Mouse (Mus musculus): ENCODE measurements at regions not wholly inside any gene's neighbourhood (a gene's known extent, or its start where the extent isn't known, plus 50 kb on each side); places are given as distances from the start of the nearest gene placed in this dataset.

DNA sequence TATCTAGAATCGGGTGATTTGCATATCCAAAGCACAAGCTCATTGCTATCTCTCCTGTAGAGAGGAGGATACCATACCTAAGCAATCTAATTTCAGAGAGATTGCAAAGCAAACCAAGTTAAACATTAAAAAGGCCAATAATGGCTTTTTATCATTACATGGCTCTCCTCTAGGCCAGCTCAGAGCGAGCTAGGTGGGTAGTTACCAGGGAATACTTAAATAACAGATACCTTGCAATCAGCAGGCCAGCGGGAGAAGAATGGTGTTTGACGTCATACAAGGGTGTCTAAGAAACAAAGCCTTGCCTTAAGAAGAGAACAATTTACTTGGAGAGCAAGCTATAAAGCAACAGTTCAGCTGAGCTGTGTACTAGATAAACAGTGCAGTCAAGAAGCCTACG is 207.4 kb upstream of the Kit start:
- no peak overlapping the region for H3K4me3 ChIP-seq (replicated peaks)
- no peaks in the 10 kb centered on the region for H3K4me1 ChIP-seq
- H3K27me3 ChIP-seq (replicated peaks) = peaks cover 2% of the 10 kb centered on the region
- peaks cover 11% of the 10 kb centered on the region for H3K9me3 ChIP-seq
- TF ChIP-seq FLI1 (IDR thresholded peaks at IDR 0.05; ENCODE audit: low read length) = no peak
- no peak for TF ChIP-seq GATA1 (IDR thresholded peaks at IDR 0.05; ENCODE audit: borderline replicate concordance, low read length)
- H3K36me3 ChIP-seq (replicated peaks; ENCODE audit: low read length) = no peaks in the 10 kb centered on the region

GRCm38 (mm10) chr5:75368691-75369090 is 206.0 kb upstream of the Kit start:
- Histone ChIP-seq H3K27me3 (replicated peaks) (no peaks in the 10 kb centered on the region), H3K4me3 (replicated peaks) (no peak overlapping the region), H3K4me1 (no peaks in the 10 kb centered on the region), H3K9me3 (peaks cover 14% of the 10 kb centered on the region), H3K36me3 (replicated peaks; ENCODE audit: low read length) (no peaks in the 10 kb centered on the region)
- no peak for TF ChIP-seq FLI1 (IDR thresholded peaks at IDR 0.05; ENCODE audit: low read length)
- no peak for TF ChIP-seq GATA1 (IDR thresholded peaks at IDR 0.05; ENCODE audit: borderline replicate concordance, low read length)

DNA sequence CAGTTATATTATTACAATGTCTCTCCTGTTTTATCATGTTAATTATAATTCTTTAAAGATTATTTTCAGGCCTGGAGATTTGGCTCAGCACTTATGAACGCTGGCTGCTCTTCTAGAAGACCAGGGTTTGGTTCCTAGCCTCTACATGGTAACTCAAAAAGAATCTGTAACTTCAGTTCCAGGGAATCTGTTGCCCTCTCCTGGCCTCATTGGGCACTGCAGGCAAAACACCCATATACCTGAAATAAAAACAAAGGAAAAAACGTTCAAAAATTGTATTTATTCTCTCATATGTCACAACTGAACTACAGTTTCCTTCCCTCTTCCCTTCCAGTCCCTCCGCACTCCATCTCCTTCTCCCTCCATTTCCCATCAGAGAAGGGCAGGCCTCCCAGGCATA is 201.9 kb upstream of the Kit start:
- no peaks in the 10 kb centered on the region for H3K36me3 ChIP-seq (replicated peaks; ENCODE audit: low read length)
- H3K4me3 ChIP-seq (replicated peaks) = no peak overlapping the region
- peaks cover 14% of the 10 kb centered on the region for H3K9me3 ChIP-seq
- no peaks in the 10 kb centered on the region for H3K27me3 ChIP-seq (replicated peaks)
- H3K4me1 ChIP-seq = no peaks in the 10 kb centered on the region
- TF ChIP-seq FLI1 (IDR thresholded peaks at IDR 0.05; ENCODE audit: low read length) (no peak), GATA1 (IDR thresholded peaks at IDR 0.05; ENCODE audit: borderline replicate concordance, low read length) (no peak)

GRCm38 (mm10) chr5:75377311-75378300 is 197.1 kb upstream of the Kit start:
- 0 out of 2 replicates have a peak, but pooled peaks cover 4% of the 10 kb centered on the region for H3K9me3 ChIP-seq
- TF ChIP-seq GATA1 (IDR thresholded peaks at IDR 0.05; ENCODE audit: borderline replicate concordance, low read length) = no peak
- no peaks in the 10 kb centered on the region for H3K27me3 ChIP-seq (replicated peaks)
- H3K4me3 ChIP-seq (replicated peaks) = no peak overlapping the region
- H3K4me1 ChIP-seq = no peaks in the 10 kb centered on the region; the same call in 1 of the 2 replicates
- H3K36me3 ChIP-seq (replicated peaks; ENCODE audit: low read length) = no peaks in the 10 kb centered on the region

DNA sequence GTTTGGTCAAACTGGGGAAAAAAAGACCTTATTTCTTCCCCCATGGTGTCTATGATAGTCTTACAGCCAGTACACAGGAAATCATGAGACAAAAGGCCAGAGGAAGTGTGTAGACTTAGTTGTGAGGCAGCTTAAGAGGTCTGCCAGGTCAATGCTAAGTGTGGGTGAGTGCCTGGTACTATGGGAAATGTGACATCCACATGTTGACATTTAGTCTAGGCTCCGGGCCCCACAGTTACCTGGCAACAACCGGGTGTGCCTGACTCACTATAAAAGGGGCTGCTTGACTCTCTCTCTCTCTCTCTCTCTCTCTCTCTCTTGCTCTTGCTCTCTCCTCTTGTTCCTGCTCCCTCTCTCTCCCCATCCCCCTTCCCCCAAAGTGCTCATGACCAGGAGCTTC is 196.1 kb upstream of the Kit start:
- no peaks in the 10 kb centered on the region; the same call in 1 of the 2 replicates for H3K4me1 ChIP-seq

DNA sequence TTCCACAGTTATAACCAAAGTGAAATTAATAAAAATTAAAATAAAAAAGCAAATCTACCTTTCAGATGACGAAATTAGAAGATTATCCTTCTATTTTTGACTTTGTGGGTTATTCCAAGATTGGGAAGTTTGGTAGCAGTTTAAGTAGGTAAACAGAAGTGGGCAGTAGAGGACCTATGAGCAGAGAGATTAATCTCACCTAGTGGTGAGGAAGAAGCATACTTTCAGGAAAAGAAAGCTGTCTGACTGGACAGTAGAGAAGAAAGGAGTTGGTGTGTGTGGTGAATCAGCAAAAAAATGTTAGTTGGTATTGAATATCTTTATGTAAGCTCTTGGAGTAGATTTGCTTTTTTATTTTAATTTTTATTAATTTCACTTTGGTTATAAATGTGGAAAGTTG is 194.4 kb upstream of the Kit start:
- TF ChIP-seq FLI1 (IDR thresholded peaks at IDR 0.05; ENCODE audit: low read length) (no peak), GATA1 (IDR thresholded peaks at IDR 0.05; ENCODE audit: borderline replicate concordance, low read length) (no peak)
- 0 out of 2 replicates have a peak, but pooled peaks cover 4% of the 10 kb centered on the region for H3K9me3 ChIP-seq
- H3K36me3 ChIP-seq (replicated peaks; ENCODE audit: low read length) = no peaks in the 10 kb centered on the region
- no peaks in the 10 kb centered on the region; the same call in 1 of the 2 replicates for H3K4me1 ChIP-seq
- H3K27me3 ChIP-seq (replicated peaks) = no peaks in the 10 kb centered on the region
- H3K4me3 ChIP-seq (replicated peaks) = no peak overlapping the region

More for the DNA sequence above, 196.1 kb upstream of the Kit start:
- no peaks in the 10 kb centered on the region for H3K27me3 ChIP-seq (replicated peaks)
- 0 out of 2 replicates have a peak, but pooled peaks cover 4% of the 10 kb centered on the region for H3K9me3 ChIP-seq
- no peaks in the 10 kb centered on the region for H3K36me3 ChIP-seq (replicated peaks; ENCODE audit: low read length)
- no peak for TF ChIP-seq FLI1 (IDR thresholded peaks at IDR 0.05; ENCODE audit: low read length)
- no peak for TF ChIP-seq GATA1 (IDR thresholded peaks at IDR 0.05; ENCODE audit: borderline replicate concordance, low read length)
- no peak overlapping the region for H3K4me3 ChIP-seq (replicated peaks)

- TF ChIP-seq GATA1 (IDR thresholded peaks at IDR 0.05; ENCODE audit: borderline replicate concordance, low read length) = no peak
- TF ChIP-seq FLI1 (IDR thresholded peaks at IDR 0.05; ENCODE audit: low read length) = no peak
- Histone ChIP-seq H3K9me3 (peaks cover 8% of the 10 kb centered on the region), H3K4me1 (no peaks in the 10 kb centered on the region; the same call in 1 of the 2 replicates), H3K27me3 (replicated peaks) (no peaks in the 10 kb centered on the region), H3K4me3 (replicated peaks) (no peak overlapping the region), H3K36me3 (replicated peaks; ENCODE audit: low read length) (no peaks in the 10 kb centered on the region)
These were observed 192.6 kb upstream of the Kit start for GRCm38 (mm10) chr5:75382138-75382537.

- Histone ChIP-seq H3K36me3 (replicated peaks; ENCODE audit: low read length) (no peaks in the 10 kb centered on the region), H3K4me1 (no peaks in the 10 kb centered on the region), H3K27me3 (replicated peaks) (peaks cover 11% of the 10 kb centered on the region), H3K4me3 (replicated peaks) (no peak overlapping the region), H3K9me3 (peaks cover 12% of the 10 kb centered on the region)
- TF ChIP-seq GATA1 (IDR thresholded peaks at IDR 0.05; ENCODE audit: borderline replicate concordance, low read length) = no peak
- no peak for TF ChIP-seq FLI1 (IDR thresholded peaks at IDR 0.05; ENCODE audit: low read length)
These were observed 186.7 kb upstream of the Kit start for GRCm38 (mm10) chr5:75387886-75388454.

GRCm38 (mm10) chr5:75388699-75389260 is 185.9 kb upstream of the Kit start:
- Histone ChIP-seq H3K36me3 (replicated peaks; ENCODE audit: low read length) (no peaks in the 10 kb centered on the region), H3K27me3 (replicated peaks) (peaks cover 11% of the 10 kb centered on the region), H3K4me3 (replicated peaks) (no peak overlapping the region), H3K9me3 (peaks cover 12% of the 10 kb centered on the region), H3K4me1 (no peaks in the 10 kb centered on the region)
- no peak for TF ChIP-seq GATA1 (IDR thresholded peaks at IDR 0.05; ENCODE audit: borderline replicate concordance, low read length)
- no peak for TF ChIP-seq FLI1 (IDR thresholded peaks at IDR 0.05; ENCODE audit: low read length)
